Mouse (Mus musculus) brown adipose tissue, adult 24 weeks (tissue): ENCODE results near the gene Birc6. TPM values are rescaled to one million over a fixed set of nuclear protein-coding genes. Genes with fewer than 3 reads are reported as not detected.

Source experiments
- H3K27ac ChIP-seq: fragments of 200-500 bp; replicated peaks from 2 replicates; pipeline ENCODE4 v1.5.1; 2012; ENCODE audit warnings: low read depth, mild to moderate bottlenecking, low read length
- H3K4me1 ChIP-seq: fragments of 200-500 bp; 2 replicates; pipeline ENCODE4 v1.6.1; 2012; ENCODE audit warnings: low read length, mixed read lengths; ENCODE audit not compliant: control insufficient read depth, insufficient read depth, insufficient read length
- H3K4me3 ChIP-seq: fragments of 200-500 bp; 2 replicates; pipeline ENCODE4 v1.5.1; 2012; ENCODE audit warnings: low read depth, mild to moderate bottlenecking, low read length, moderate library complexity; ENCODE audit not compliant: insufficient read depth
- polyA plus RNA-seq: library from polyadenylated mRNA; stranded (reverse); fragments of >200 nt; gene quantifications from 2 replicates; pipeline ENCODE4 v1.2.4, GENCODE M21; 2012; ENCODE audit not compliant: missing spikeins, insufficient read depth, insufficient read length

Birc6 gene
- polyA plus RNA-seq, 1 experiment: 25.0 TPM

- Histone ChIP-seq H3K27ac (peak overlapping the region; percentile 79), H3K4me3 (peak overlapping the region; percentile 95), H3K4me1 (peaks cover 5% of the 10 kb centered on the region; the same call in 1 of the 2 replicates)
These were observed 795 bp downstream of the Birc6 start for GRCm38 (mm10) chr17:74528648-74529532.

- H3K4me3 ChIP-seq: peak overlapping the region; percentile 95
- H3K4me1 ChIP-seq: peaks cover 5% of the 10 kb centered on the region; the same call in 1 of the 2 replicates
- peak overlapping the region; percentile 79 for H3K27ac ChIP-seq
These were observed 1.4 kb downstream of the Birc6 start for GRCm38 (mm10) chr17:74529533-74529824.

GRCm38 (mm10) chr17:74534971-74535370 lies 6.9 kb downstream of the Birc6 start:
- peaks cover 2% of the 10 kb centered on the region; the same call in 1 of the 2 replicates for H3K4me1 ChIP-seq
- H3K4me3 ChIP-seq: no peak overlapping the region
- no peak overlapping the region for H3K27ac ChIP-seq

GRCm38 (mm10) chr17:74537526-74537925 lies 9.4 kb downstream of the Birc6 start:
- Histone ChIP-seq H3K4me3 (no peak overlapping the region), H3K4me1 (no peaks in the 10 kb centered on the region), H3K27ac (no peak overlapping the region)

- Histone ChIP-seq H3K4me3 (no peak overlapping the region), H3K27ac (no peak overlapping the region), H3K4me1 (no peaks in the 10 kb centered on the region; the same call in 1 of the 2 replicates)
These were observed 15.5 kb downstream of the Birc6 start for GRCm38 (mm10) chr17:74543615-74544014.

- no peak overlapping the region for H3K4me3 ChIP-seq
- H3K4me1 ChIP-seq: no peaks in the 10 kb centered on the region
- no peak overlapping the region for H3K27ac ChIP-seq
These were observed 26.0 kb downstream of the Birc6 start for GRCm38 (mm10) chr17:74554118-74554517.

- H3K27ac ChIP-seq: no peak overlapping the region
- no peak overlapping the region for H3K4me3 ChIP-seq
These were observed 31.8 kb downstream of the Birc6 start for GRCm38 (mm10) chr17:74559891-74560290.

GRCm38 (mm10) chr17:74564151-74564550 lies 36.1 kb downstream of the Birc6 start:
- H3K4me3 ChIP-seq: no peak overlapping the region
- no peak overlapping the region for H3K27ac ChIP-seq
- no peaks in the 10 kb centered on the region for H3K4me1 ChIP-seq

More at GRCm38 (mm10) chr17:74559891-74560290, 31.8 kb downstream of the Birc6 start:
- no peaks in the 10 kb centered on the region for H3K4me1 ChIP-seq

GRCm38 (mm10) chr17:74569219-74569618 lies 41.1 kb downstream of the Birc6 start:
- H3K4me3 ChIP-seq: no peak overlapping the region
- no peak overlapping the region for H3K27ac ChIP-seq
- H3K4me1 ChIP-seq: no peaks in the 10 kb centered on the region

- Histone ChIP-seq H3K4me3 (no peak overlapping the region), H3K27ac (no peak overlapping the region), H3K4me1 (no peaks in the 10 kb centered on the region)
These were observed 42.5 kb downstream of the Birc6 start for GRCm38 (mm10) chr17:74570585-74570984.

GRCm38 (mm10) chr17:74577173-74577572 lies 49.1 kb downstream of the Birc6 start:
- Histone ChIP-seq H3K4me3 (no peak overlapping the region), H3K4me1 (no peaks in the 10 kb centered on the region), H3K27ac (no peak overlapping the region)

- Histone ChIP-seq H3K27ac (no peak overlapping the region), H3K4me1 (no peaks in the 10 kb centered on the region)
These were observed 51.5 kb downstream of the Birc6 start for GRCm38 (mm10) chr17:74579586-74579985.

GRCm38 (mm10) chr17:74580738-74581137 lies 52.6 kb downstream of the Birc6 start:
- H3K27ac ChIP-seq: no peak overlapping the region
- H3K4me3 ChIP-seq: no peak overlapping the region
- H3K4me1 ChIP-seq: no peaks in the 10 kb centered on the region

More at GRCm38 (mm10) chr17:74579586-74579985, 51.5 kb downstream of the Birc6 start:
- H3K4me3 ChIP-seq: no peak overlapping the region

- Histone ChIP-seq H3K4me3 (no peak overlapping the region), H3K4me1 (no peaks in the 10 kb centered on the region), H3K27ac (no peak overlapping the region)
These were observed 58.7 kb downstream of the Birc6 start for GRCm38 (mm10) chr17:74586768-74587167.

GRCm38 (mm10) chr17:74598908-74599307 lies 70.8 kb downstream of the Birc6 start:
- H3K27ac ChIP-seq: no peak overlapping the region
- H3K4me3 ChIP-seq: no peak overlapping the region
- H3K4me1 ChIP-seq: no peaks in the 10 kb centered on the region

GRCm38 (mm10) chr17:74599396-74599795 lies 71.3 kb downstream of the Birc6 start:
- Histone ChIP-seq H3K4me1 (no peaks in the 10 kb centered on the region), H3K27ac (no peak overlapping the region), H3K4me3 (no peak overlapping the region)
